Comparison of ENCODE assay signal across 22 mouse cellular contexts in genomic region chr14:58264401-58264800, GRCm38 (mm10).
"Had no signal": no experiment of that assay in that cellular context is flagged by ENCODE, and none has a peak within 500 bp of the region (broad histone marks: within the 10 kb centered on the region; RNA-seq: fewer than 3 reads in every experiment).

No protein-coding gene starts in this region.

- H3K9me3 ChIP-seq: heart, embryonic 13.5 days; heart, embryonic 15.5 days; hindbrain, embryonic 13.5 days; hindbrain, embryonic 15.5 days; limb, embryonic 15.5 days; liver, embryonic 12.5 days had no signal

- H3K4me1 ChIP-seq: hindbrain, embryonic 13.5 days; hindbrain, embryonic 15.5 days; limb, embryonic 13.5 days; limb, embryonic 15.5 days; liver, embryonic 12.5 days had no signal

- H3K36me3 ChIP-seq: heart, embryonic 13.5 days; heart, embryonic 15.5 days; hindbrain, embryonic 13.5 days; hindbrain, embryonic 15.5 days; limb, embryonic 13.5 days; limb, embryonic 15.5 days; liver, embryonic 12.5 days had no signal

- H3K9ac ChIP-seq: forebrain, postnatal 0 days; heart, embryonic 13.5 days; heart, embryonic 15.5 days; hindbrain, embryonic 13.5 days; hindbrain, embryonic 15.5 days; limb, embryonic 13.5 days; limb, embryonic 15.5 days; liver, embryonic 12.5 days; liver, embryonic 14.5 days had no signal

- H3K27ac ChIP-seq: heart, adult 2 months; heart, embryonic 13.5 days; heart, embryonic 15.5 days; hindbrain, embryonic 13.5 days; hindbrain, embryonic 15.5 days; hindbrain, postnatal 0 days; limb, embryonic 13.5 days; limb, embryonic 15.5 days; liver, embryonic 12.5 days; liver, embryonic 14.5 days had no signal

- H3K4me3 ChIP-seq: heart, adult 2 months; heart, embryonic 13.5 days; heart, embryonic 15.5 days; hindbrain, embryonic 13.5 days; hindbrain, embryonic 15.5 days; limb, embryonic 13.5 days; limb, embryonic 15.5 days; liver, embryonic 12.5 days had no signal

- DNase-seq: forebrain, postnatal 0 days; gastrocnemius, postnatal 14 days; gastrocnemius, postnatal 36 days; heart, adult 11 months; heart, adult 2 months; heart, postnatal 14 days; heart, postnatal 36 days; kidney, adult 18-20 months; layer of hippocampus, adult 9-11 months; layer of hippocampus, postnatal 36 days; left cerebral cortex, postnatal 4 days had no signal

- H3K27me3 ChIP-seq: heart, embryonic 13.5 days; heart, embryonic 15.5 days; hindbrain, embryonic 13.5 days; hindbrain, embryonic 15.5 days; limb, embryonic 13.5 days; limb, embryonic 15.5 days; liver, embryonic 12.5 days had no signal

- ATAC-seq: forebrain, postnatal 0 days; hindbrain, postnatal 0 days; intestine, embryonic 16.5 days; liver, embryonic 12.5 days had no signal

- H3K4me2 ChIP-seq: heart, embryonic 11.5 days; heart, embryonic 13.5 days; heart, embryonic 15.5 days; hindbrain, embryonic 13.5 days; hindbrain, embryonic 15.5 days; limb, embryonic 13.5 days; limb, embryonic 15.5 days; liver, embryonic 12.5 days had no signal
